In genomic region chr3:145950034-145950814, GRCm38 (mm10) we compare ENCODE assay signal across 7 mouse cellular contexts. TPM values are rescaled to one million over a fixed set of nuclear protein-coding genes. Genes with fewer than 3 reads are reported as not detected.
DNase-seq lines count a peak whose midpoint lies in the region; ATAC-seq and TF ChIP-seq lines count a peak whose summit lies in the region.

No protein-coding gene starts in this region.

- no peaks in the 10 kb centered on the region for H3K9me3 ChIP-seq in G1E (replicated peaks)
- no peaks in the 10 kb centered on the region for H3K9me3 ChIP-seq in forebrain, embryonic 14.5 days (replicated peaks; ENCODE audit: control insufficient read depth, low read length)
- no peaks in the 10 kb centered on the region for H3K9me3 ChIP-seq in hindbrain, embryonic 12.5 days (replicated peaks)

- peak overlapping the region; percentile 22; the same call in 1 of the 2 replicates for H3K9ac ChIP-seq in forebrain, embryonic 14.5 days (ENCODE audit: low read length)
- 0 out of 2 replicates have a peak overlapping the region, but pooled peaks have one; percentile 42 for H3K9ac ChIP-seq in hindbrain, embryonic 12.5 days

- peak; percentile 40 for ATAC-seq in G1E (ENCODE audit: extremely low read depth, insufficient number of reproducible peaks, low FRiP score, poor library complexity, severe bottlenecking)
- ATAC-seq in forebrain, embryonic 14.5 days, result peak; percentile 74
- peak; percentile 81 for ATAC-seq in hindbrain, embryonic 12.5 days (ENCODE audit: low FRiP score)

- TF ChIP-seq CTCF in G1E (IDR thresholded peaks at IDR 0.05; ENCODE audit: low read depth, low read length), result no peak
- TF ChIP-seq CTCF in bone marrow, adult 2 months (IDR thresholded peaks at IDR 0.05; ENCODE audit: control insufficient read depth, insufficient read depth, low read length), result 0 out of 2 replicates have a peak, but pooled peaks have one; percentile 13

- peaks cover 88% of the 10 kb centered on the region for H3K4me1 ChIP-seq in G1E (ENCODE audit: insufficient read depth, low read depth, low read length)
- H3K4me1 ChIP-seq in bone marrow, adult 2 months (ENCODE audit: control insufficient read depth, insufficient read depth, low read length), result peaks cover 3% of the 10 kb centered on the region; the same call in 1 of the 2 replicates
- H3K4me1 ChIP-seq in forebrain, embryonic 14.5 days (ENCODE audit: control insufficient read depth, insufficient read depth, low read length), result no peaks in the 10 kb centered on the region
- H3K4me1 ChIP-seq in hindbrain, embryonic 12.5 days, result peaks cover 7% of the 10 kb centered on the region; the same call in 1 of the 2 replicates

- no peak overlapping the region for H3K27ac ChIP-seq in bone marrow, adult 2 months (ENCODE audit: control insufficient read depth, insufficient read depth, low read depth, low read length, poor library complexity)
- no peak overlapping the region for H3K27ac ChIP-seq in forebrain, embryonic 14.5 days (ENCODE audit: low read depth, low read length)
- H3K27ac ChIP-seq in hindbrain, embryonic 12.5 days, result no peak overlapping the region

- DNase-seq in G1E (ENCODE audit: low spot score), result peak; percentile 22
- DNase-seq in forebrain, embryonic 14.5 days (ENCODE audit: low spot score), result peak; percentile 87
- DNase-seq in layer of hippocampus, postnatal 25 days (ENCODE audit: extremely low spot score in 1 of 2, low spot score in 1 of 2), result peak; percentile 17 to 36
- DNase-seq in lung, postnatal 14 days, result peak; percentile 60
- peak; percentile 43 for DNase-seq in right cerebral cortex, postnatal 14 days

- no peak for TF ChIP-seq POLR2A in bone marrow, adult 2 months (IDR thresholded peaks at IDR 0.05; ENCODE audit: borderline replicate concordance, control insufficient read depth, low read depth, low read length)

- 11% methylated on average over 15 of the region's 15 CpGs for WGBS in bone marrow, adult 2 months
- WGBS in forebrain, embryonic 14.5 days, result 10% methylated on average over 15 of the region's 15 CpGs
- WGBS in hindbrain, embryonic 12.5 days, result 7% methylated on average over 15 of the region's 15 CpGs

- no peaks in the 10 kb centered on the region for H3K27me3 ChIP-seq in G1E (ENCODE audit: insufficient read depth, low read length)
- H3K27me3 ChIP-seq in forebrain, embryonic 14.5 days (replicated peaks; ENCODE audit: control insufficient read depth, insufficient read depth, low read length), result no peaks in the 10 kb centered on the region
- H3K27me3 ChIP-seq in hindbrain, embryonic 12.5 days, result peaks cover 2% of the 10 kb centered on the region; the same call in 1 of the 2 replicates

- H3K4me3 ChIP-seq in G1E (ENCODE audit: low read depth, low read length), result peak overlapping the region; percentile 67; the same call in 1 of the 2 replicates
- no peak overlapping the region for H3K4me3 ChIP-seq in bone marrow, adult 2 months (replicated peaks; ENCODE audit: control insufficient read depth, low read depth, low read length)
- no peak overlapping the region for H3K4me3 ChIP-seq in forebrain, embryonic 14.5 days (ENCODE audit: low read depth, low read length)
- no peak overlapping the region for H3K4me3 ChIP-seq in hindbrain, embryonic 12.5 days

- H3K4me2 ChIP-seq in forebrain, embryonic 14.5 days (ENCODE audit: low read length), result peak overlapping the region; percentile 35
- peak overlapping the region; percentile 40 for H3K4me2 ChIP-seq in hindbrain, embryonic 12.5 days (replicated peaks)

- peaks cover 16% of the 10 kb centered on the region for H3K36me3 ChIP-seq in G1E (replicated peaks)
- H3K36me3 ChIP-seq in forebrain, embryonic 14.5 days (ENCODE audit: control insufficient read depth, insufficient read depth, low read length), result peaks cover 1% of the 10 kb centered on the region; the same call in 1 of the 2 replicates
- H3K36me3 ChIP-seq in hindbrain, embryonic 12.5 days, result 0 out of 2 replicates have a peak, but pooled peaks cover under 1% of the 10 kb centered on the region

RNA-seq across cellular contexts. Expression of gene 2410004B18Rik, which starts 12.4 kb away (rescaled TPM):
- total RNA-seq in G1E (2014; fragmentation: Nextera tagmentation) (24.8 and 26.9 TPM in 2 replicates), G1E (2017) (57.5 and 60.6 TPM in 2 replicates)
- polyA plus RNA-seq in G1E (2012), result 45.9 and 57.4 TPM in 2 replicates
- polyA plus RNA-seq in bone marrow, adult 2 months (2011; ENCODE audit: insufficient read depth, insufficient read length, low replicate concordance, missing spikeins), result 14.4 and 34.3 TPM in 2 replicates
- polyA plus RNA-seq in forebrain, embryonic 14.5 days (2014; fragmentation: Nextera tagmentation; extraction: Ambion mirVana), result 76.4 and 83.3 TPM in 2 replicates
- 61.4 and 64.3 TPM in 2 replicates for polyA plus RNA-seq in hindbrain, embryonic 12.5 days (2016; fragmentation: Nextera tagmentation; extraction: Ambion mirVana)
- total RNA-seq in layer of hippocampus, postnatal 25 days (2021), result 10 to 100 TPM; 36.5 to 37.4 TPM

RNA-seq across cellular contexts. Expression of gene Bcl10, which starts 27.6 kb away (rescaled TPM):
- 34.2 and 42.4 TPM in 2 replicates for total RNA-seq in G1E (2014; fragmentation: Nextera tagmentation)
- total RNA-seq in G1E (2017), result 51.3 and 53.9 TPM in 2 replicates
- 17.5 and 24.4 TPM in 2 replicates for polyA plus RNA-seq in G1E (2012)
- polyA plus RNA-seq in bone marrow, adult 2 months (2011; ENCODE audit: insufficient read depth, insufficient read length, low replicate concordance, missing spikeins), result 8.8 and 14.2 TPM in 2 replicates
- 41.7 and 50.4 TPM in 2 replicates for polyA plus RNA-seq in forebrain, embryonic 14.5 days (2014; fragmentation: Nextera tagmentation; extraction: Ambion mirVana)
- polyA plus RNA-seq in hindbrain, embryonic 12.5 days (2016; fragmentation: Nextera tagmentation; extraction: Ambion mirVana), result 52.0 and 52.5 TPM in 2 replicates
- total RNA-seq in layer of hippocampus, postnatal 25 days (2021), result 10 to 100 TPM; 12.7 TPM

RNA-seq across cellular contexts. Expression of gene Syde2, which starts 37.4 kb away (rescaled TPM):
- total RNA-seq in G1E (2014; fragmentation: Nextera tagmentation) (0.34 TPM in 1 of 2 replicates, not detected in the other), G1E (2017) (0.12 and 0.76 TPM in 2 replicates)
- polyA plus RNA-seq in G1E (2012), result 0.02 TPM in 1 of 2 replicates, not detected in the other
- 0.49 and 2.1 TPM in 2 replicates for polyA plus RNA-seq in bone marrow, adult 2 months (2011; ENCODE audit: insufficient read depth, insufficient read length, low replicate concordance, missing spikeins)
- polyA plus RNA-seq in forebrain, embryonic 14.5 days (2014; fragmentation: Nextera tagmentation; extraction: Ambion mirVana), result 0.52 and 0.67 TPM in 2 replicates
- 1.4 and 2.0 TPM in 2 replicates for polyA plus RNA-seq in hindbrain, embryonic 12.5 days (2016; fragmentation: Nextera tagmentation; extraction: Ambion mirVana)
- 1 to 10 TPM; 4.5 to 4.6 TPM for total RNA-seq in layer of hippocampus, postnatal 25 days (2021)

Comparison
In these comparisons a context has a peak if more than half of its experiments do, and no peak if none do; other contexts are left out.
1. DNase-seq: peak in every context shown above with its lines; median percentile 87 in forebrain, embryonic 14.5 days; 60 in lung, postnatal 14 days; 43 in right cerebral cortex, postnatal 14 days; 26 in layer of hippocampus, postnatal 25 days; 22 in G1E.